Mouse (Mus musculus) MEL (cell line): ENCODE measurements around the gene Clint1. TPM values are rescaled to one million over a fixed set of nuclear protein-coding genes. Genes with fewer than 3 reads are reported as not detected.

ENCODE experiments used
- DNase-seq: peaks from one replicate; pipeline ENCODE4 v3.0.0; 2011; ENCODE audit warnings: low read depth, low spot score
- H3K27ac ChIP-seq: 2 replicates; pipeline ENCODE4 v1.5.1; 2012; ENCODE audit warnings: low read depth, mild to moderate bottlenecking, control low read depth, low read length, moderate library complexity; ENCODE audit not compliant: control insufficient read depth
- H3K27me3 ChIP-seq, 2 experiments: fragments of 150-350 bp in 1 of 2; sonication (generic) in 1 of 2; 2 replicates each; pipeline ENCODE4 v1.6.1; 2012; ENCODE audit warnings: low read length in 2 of 2, mild to moderate bottlenecking in 2 of 2, improper control_type of control experiment in 1 of 2, moderate library complexity in 1 of 2; ENCODE audit not compliant: insufficient read depth in 2 of 2, control insufficient read depth in 1 of 2
- H3K36me3 ChIP-seq, 2 experiments: 2 replicates each; pipeline ENCODE4 v1.6.1; 2012 to 2014; ENCODE audit warnings: low read length in 2 of 2, improper control_type of control experiment in 1 of 2, inconsistent platforms in 1 of 2, mild to moderate bottlenecking in 1 of 2; ENCODE audit not compliant: insufficient read depth in 2 of 2, control insufficient read depth in 1 of 2
- H3K4me1 ChIP-seq, 2 experiments: fragments of 150-350 bp in 1 of 2; sonication (generic) in 1 of 2; 2 replicates each; pipeline ENCODE4 v1.6.1; 2012; ENCODE audit warnings: low read length in 2 of 2, improper control_type of control experiment in 1 of 2, mild to moderate bottlenecking in 1 of 2; ENCODE audit not compliant: insufficient read depth in 2 of 2, control insufficient read depth in 1 of 2
- H3K4me3 ChIP-seq, 2 experiments: fragments of 150-350 bp in 1 of 2; sonication (generic) in 1 of 2; 2 replicates each; pipeline ENCODE4 v1.5.1; 2012; ENCODE audit warnings: low read depth in 2 of 2, low read length in 2 of 2, mild to moderate bottlenecking in 2 of 2, moderate library complexity in 2 of 2, control low read depth in 1 of 2, improper control_type of control experiment in 1 of 2; ENCODE audit not compliant: control insufficient read depth in 1 of 2, insufficient read depth in 1 of 2
- H3K79me2 ChIP-seq: 2 replicates; pipeline ENCODE4 v1.6.1; 2012; ENCODE audit warnings: mild to moderate bottlenecking, low read length, moderate library complexity; ENCODE audit not compliant: control insufficient read depth, poor library complexity, insufficient read depth
- H3K9ac ChIP-seq: 2 replicates; pipeline ENCODE4 v1.6.1; 2012; ENCODE audit warnings: low read depth, mild to moderate bottlenecking, control low read depth, low read length, moderate library complexity; ENCODE audit not compliant: control insufficient read depth, poor library complexity, severe bottlenecking
- H3K9me3 ChIP-seq: fragments of 150-350 bp; sonication (generic); replicated peaks from 2 replicates; pipeline ENCODE4 v1.6.1; 2012; ENCODE audit warnings: mild to moderate bottlenecking, low read length, improper control_type of control experiment, moderate library complexity; ENCODE audit not compliant: insufficient read depth
- BHLHE40 ChIP-seq: IDR thresholded peaks from 2 replicates; pipeline ENCODE4 v1.6.1; 2012; ENCODE audit warnings: low read depth, mild to moderate bottlenecking, inconsistent platforms, low read length, improper control_type of control experiment, borderline replicate concordance
- CHD1 ChIP-seq: IDR thresholded peaks from 2 replicates; pipeline ENCODE4 v1.6.1; 2012; ENCODE audit warnings: low read depth, mild to moderate bottlenecking, inconsistent platforms, low read length, improper control_type of control experiment
- CHD2 ChIP-seq: IDR thresholded peaks from 2 replicates; pipeline ENCODE4 v1.6.1; 2011; ENCODE audit warnings: low read length, improper control_type of control experiment
- EP300 ChIP-seq, 2 experiments: IDR thresholded peaks; 2 replicates each; pipeline ENCODE4 v1.6.1; 2011; ENCODE audit warnings: improper control_type of control experiment in 2 of 2, low read length in 2 of 2, low read depth in 1 of 2, mild to moderate bottlenecking in 1 of 2
- ETS1 ChIP-seq: IDR thresholded peaks from 2 replicates; pipeline ENCODE4 v1.6.1; 2012; ENCODE audit warnings: low read depth, mild to moderate bottlenecking, inconsistent platforms, low read length, improper control_type of control experiment, moderate library complexity
- GABPA ChIP-seq: IDR thresholded peaks from 2 replicates; pipeline ENCODE4 v1.6.1; 2012; ENCODE audit warnings: low read depth, mild to moderate bottlenecking, inconsistent platforms, low read length, improper control_type of control experiment, moderate library complexity
- JUND ChIP-seq: IDR thresholded peaks from 2 replicates; pipeline ENCODE4 v1.6.1; 2011; ENCODE audit warnings: low read depth, mild to moderate bottlenecking, improper control_type of control experiment, low read length
- KAT2A ChIP-seq: conservative IDR thresholded peaks from 2 replicates; pipeline ENCODE4 v1.6.1; 2012; ENCODE audit warnings: low read depth, low read length, improper control_type of control experiment, inconsistent platforms
- MAFK ChIP-seq: IDR thresholded peaks from 2 replicates; pipeline ENCODE4 v1.6.1; 2011; ENCODE audit warnings: low read depth, mild to moderate bottlenecking, low read length, improper control_type of control experiment, borderline replicate concordance
- MAX ChIP-seq: IDR thresholded peaks from 2 replicates; pipeline ENCODE4 v1.6.1; 2011; ENCODE audit warnings: low read length, improper control_type of control experiment
- MAZ ChIP-seq: IDR thresholded peaks from 2 replicates; pipeline ENCODE4 v1.6.1; 2012; ENCODE audit warnings: low read depth, mild to moderate bottlenecking, inconsistent platforms, low read length, improper control_type of control experiment
- MEF2A ChIP-seq: IDR thresholded peaks from 2 replicates; pipeline ENCODE4 v1.6.1; 2014; ENCODE audit warnings: low read depth, mild to moderate bottlenecking, inconsistent platforms, low read length, improper control_type of control experiment; ENCODE audit not compliant: poor library complexity, insufficient replicate concordance, severe bottlenecking; ENCODE audit errors: extremely low read depth
- MYC ChIP-seq: IDR thresholded peaks from 2 replicates; pipeline ENCODE4 v1.6.1; 2011; ENCODE audit warnings: low read depth, mild to moderate bottlenecking, low read length, improper control_type of control experiment, moderate library complexity
- RAD21 ChIP-seq: IDR thresholded peaks from 2 replicates; pipeline ENCODE4 v1.6.1; 2011; ENCODE audit warnings: mild to moderate bottlenecking, low read depth, low read length, improper control_type of control experiment
- RCOR1 ChIP-seq: IDR thresholded peaks from 2 replicates; pipeline ENCODE4 v1.6.1; 2012; ENCODE audit warnings: low read depth, mild to moderate bottlenecking, inconsistent platforms, low read length, improper control_type of control experiment
- SMC3 ChIP-seq: IDR thresholded peaks from 2 replicates; pipeline ENCODE4 v1.6.1; 2011; ENCODE audit warnings: low read depth, low read length, improper control_type of control experiment
- TCF12 ChIP-seq: IDR thresholded peaks from 2 replicates; pipeline ENCODE4 v1.6.1; 2014; ENCODE audit warnings: low read depth, mild to moderate bottlenecking, inconsistent platforms, low read length, improper control_type of control experiment, moderate library complexity
- UBTF ChIP-seq: IDR thresholded peaks from 2 replicates; pipeline ENCODE4 v1.6.1; 2012; ENCODE audit warnings: low read depth, mild to moderate bottlenecking, inconsistent platforms, low read length, improper control_type of control experiment, moderate library complexity, borderline replicate concordance; ENCODE audit not compliant: insufficient read depth
- ZC3H11A ChIP-seq: IDR thresholded peaks from 2 replicates; pipeline ENCODE4 v1.6.1; 2012; ENCODE audit warnings: low read depth, mild to moderate bottlenecking, inconsistent platforms, low read length, improper control_type of control experiment
- ZNF384 ChIP-seq: IDR thresholded peaks from 2 replicates; pipeline ENCODE4 v1.6.1; 2012; ENCODE audit warnings: low read depth, mild to moderate bottlenecking, inconsistent platforms, low read length, improper control_type of control experiment
- polyA plus RNA-seq, 2 experiments: library from polyadenylated mRNA; stranded (reverse) in 1 of 2; unstranded in 1 of 2; fragments of >175 nt in 1 of 2; fragments of >200 nt in 1 of 2; gene quantifications; 2 replicates each; pipeline versions ENCODE4 v1.2.1 to v1.2.4; 2012; ENCODE audit warnings: low replicate concordance in 2 of 2, low read depth in 1 of 2; ENCODE audit not compliant: insufficient read length in 2 of 2, insufficient read depth in 1 of 2, missing spikeins in 1 of 2
- total RNA-seq: library from RNA; depleted of rRNA; stranded (reverse); fragments of 300-350 nt; gene quantifications from 2 replicates; pipeline ENCODE4 v1.2.3, GENCODE M21; 2012

Clint1 gene
- total and polyA plus RNA-seq, 3 experiments = 58.5 to 184 (median 102) TPM

- TF ChIP-seq BHLHE40 = peak; percentile 39; the same call in 1 of the 2 replicates
These were observed 87.1 kb downstream of the Clint1 start (continued) for GRCm38 (mm10) chr11:45938917-45939316.

DNA sequence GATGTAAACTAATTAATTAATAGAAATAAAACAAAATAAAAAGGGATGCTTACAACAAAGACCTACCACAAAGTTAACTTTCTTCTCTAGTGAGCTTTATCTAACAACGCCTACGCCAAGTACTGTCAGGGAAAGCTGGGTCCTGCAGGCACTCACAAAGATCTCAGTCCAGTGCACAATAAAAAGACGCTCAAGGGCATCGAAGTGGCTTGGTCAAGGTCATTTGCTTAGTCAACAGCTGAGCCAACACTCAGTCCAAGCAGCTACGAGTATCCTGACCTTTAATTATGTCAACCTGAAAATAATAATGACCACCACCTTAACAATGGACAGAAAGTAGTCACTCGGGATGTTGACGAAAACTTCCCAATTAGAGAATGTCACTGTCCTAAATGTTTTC lies 90.4 kb downstream of the Clint1 start:
- no peak for TF ChIP-seq MEF2A
- TF ChIP-seq ZC3H11A = no peak
- no peak for TF ChIP-seq RAD21
- TF ChIP-seq CHD2 = no peak
- TF ChIP-seq MAZ = no peak
- TF ChIP-seq GABPA = no peak
- no peak for TF ChIP-seq RCOR1
- TF ChIP-seq SMC3 = no peak
- no peak for TF ChIP-seq CHD1
- TF ChIP-seq KAT2A = no peak
- no peak for TF ChIP-seq EP300 (IDR thresholded peaks at IDR 0.05; ENCODE audit: low read depth in 1 of 2, low read length in 2 of 2)
- H3K4me1 ChIP-seq = peaks cover 13 to 19% of the 10 kb centered on the region in 2 experiments
- no peak overlapping the region for H3K4me3 ChIP-seq
- peaks cover 3 to 33% of the 10 kb centered on the region in 2 experiments; a peak in 2 of 4 replicates for H3K36me3 ChIP-seq
- no peaks in the 10 kb centered on the region for H3K27me3 ChIP-seq
- DNase-seq = no peak
- H3K9me3 ChIP-seq = no peaks in the 10 kb centered on the region
- no peak overlapping the region for H3K9ac ChIP-seq
- H3K79me2 ChIP-seq = peaks cover 33% of the 10 kb centered on the region
- no peak overlapping the region for H3K27ac ChIP-seq

DNA sequence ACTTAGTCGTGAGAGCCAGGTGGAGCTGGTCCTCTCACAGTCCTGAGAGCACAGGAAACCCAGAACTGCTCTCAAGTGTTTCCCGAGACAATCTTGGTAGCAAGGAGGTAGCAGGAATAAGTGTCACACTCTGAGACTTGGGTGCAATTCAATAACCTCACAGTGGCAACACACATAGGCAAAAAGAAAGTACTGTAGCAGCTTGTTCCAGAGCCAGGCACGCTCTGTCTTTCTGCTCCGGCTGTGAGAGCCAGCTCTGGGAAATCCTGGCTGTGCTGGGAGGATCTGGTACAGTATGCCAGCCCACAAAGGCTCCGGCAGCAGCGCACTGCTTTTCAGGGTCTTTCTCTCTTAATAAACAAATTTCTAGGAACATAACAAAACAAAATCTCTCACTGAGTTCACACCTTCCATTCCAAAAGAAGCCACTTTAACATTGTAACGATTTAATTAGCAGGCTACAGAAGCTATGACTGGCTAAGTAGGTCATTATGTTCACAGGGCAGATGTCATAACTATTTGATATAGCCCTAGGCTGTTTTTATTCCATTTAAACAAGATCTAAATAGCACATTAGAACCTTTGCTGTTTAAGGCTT lies 91.4 kb downstream of the Clint1 start:
- Histone ChIP-seq H3K36me3 (peaks cover 0 to 30% of the 10 kb centered on the region in 2 experiments; a peak in 2 of 4 replicates), H3K4me3 (peak overlapping the region; percentile 78 to 80), H3K9ac (peak overlapping the region; percentile 89), H3K4me1 (peaks cover 12 to 19% of the 10 kb centered on the region in 2 experiments), H3K79me2 (peaks cover 33% of the 10 kb centered on the region), H3K9me3 (no peaks in the 10 kb centered on the region), H3K27ac (no peak overlapping the region), H3K27me3 (no peaks in the 10 kb centered on the region)
- no peak for DNase-seq
- no peak for TF ChIP-seq MAX
- TF ChIP-seq ETS1 = no peak
- TF ChIP-seq TCF12 = no peak
- TF ChIP-seq ZNF384 = no peak
- TF ChIP-seq UBTF = no peak
- no peak for TF ChIP-seq MYC
- no peak for TF ChIP-seq KAT2A
- no peak for TF ChIP-seq MAFK
- no peak for TF ChIP-seq JUND
